Mouse (Mus musculus) stomach, embryonic 16.5 days (tissue): ENCODE data around the gene Zfp513. TPM values are rescaled to one million over a fixed set of nuclear protein-coding genes. Genes with fewer than 3 reads are reported as not detected.

ENCODE experiments used
- ATAC-seq: fragments of 200-750 bp; cut with Nextera tagmentation; 2 replicates; pipeline ENCODE4 v1.8.0; 2017; ENCODE audit warnings: moderate number of reproducible peaks, moderate TSS enrichment; ENCODE audit not compliant: insufficient read depth, low FRiP score
- H3K27ac ChIP-seq: fragments of 300-500 bp; sonication (generic); 2 replicates; pipeline ENCODE4 v1.5.1; 2014; ENCODE audit warnings: low read length
- H3K27me3 ChIP-seq: fragments of 300-500 bp; sonication (generic); 2 replicates; pipeline ENCODE4 v1.6.1; 2014; ENCODE audit warnings: low read length, control low read depth, mixed read lengths; ENCODE audit not compliant: control insufficient read depth, insufficient read depth
- H3K36me3 ChIP-seq: fragments of 300-500 bp; sonication (generic); 2 replicates; pipeline ENCODE4 v1.6.1; 2014; ENCODE audit warnings: low read length; ENCODE audit not compliant: control insufficient read depth, insufficient read depth
- H3K4me1 ChIP-seq: fragments of 300-500 bp; sonication (generic); 2 replicates; pipeline ENCODE4 v1.6.1; 2014; ENCODE audit warnings: low read length, control low read depth, mixed read lengths; ENCODE audit not compliant: control insufficient read depth, insufficient read depth
- H3K4me2 ChIP-seq: fragments of 300-500 bp; sonication (generic); 2 replicates; pipeline ENCODE4 v1.6.1; 2014; ENCODE audit warnings: low read depth, low read length, mixed read lengths
- H3K4me3 ChIP-seq: fragments of 300-500 bp; sonication (generic); replicated peaks from 2 replicates; pipeline ENCODE4 v1.5.1; 2014; ENCODE audit warnings: mild to moderate bottlenecking, low read length
- H3K9ac ChIP-seq: fragments of 300-500 bp; sonication (generic); 2 replicates; pipeline ENCODE4 v1.6.1; 2014; ENCODE audit warnings: low read length
- H3K9me3 ChIP-seq: fragments of 300-500 bp; sonication (generic); replicated peaks from 2 replicates; pipeline ENCODE4 v1.6.1; 2016; ENCODE audit warnings: low read length, control low read depth; ENCODE audit not compliant: control insufficient read depth
- WGBS: fragments of 180-500 bp; shearing (Covaris S2); extraction: QIAGEN DNeasy Blood & Tissue Kit; methylation state at CpG from one replicate; pipeline ENCODE4 v1.1.7; 2014; 5-methylcytosine and 5-hydroxymethylcytosine counted together
- polyA plus RNA-seq: library from polyadenylated mRNA; unstranded; fragments of >200 nt; fragmentation: Nextera tagmentation; extraction: Ambion mirVana; gene quantifications from 2 replicates; pipeline ENCODE4 v1.2.1, GENCODE M21; 2015

Zfp513 gene
- polyA plus RNA-seq, 1 experiment from 2014 or later, result 5.2 TPM

- no peak for ATAC-seq
- peaks cover 20% of the 10 kb centered on the region for H3K36me3 ChIP-seq
- H3K27ac ChIP-seq, result peak overlapping the region; percentile 89
- WGBS, result 90% methylated on average over 7 of the region's 7 CpGs
- 0 out of 2 replicates have a peak, but pooled peaks cover 5% of the 10 kb centered on the region for H3K9me3 ChIP-seq
- H3K4me2 ChIP-seq, result peak overlapping the region; percentile 90
- peaks cover 12% of the 10 kb centered on the region for H3K4me1 ChIP-seq
- H3K4me3 ChIP-seq, result peak overlapping the region; percentile 80
- H3K27me3 ChIP-seq, result no peaks in the 10 kb centered on the region
- H3K9ac ChIP-seq, result peak overlapping the region; percentile 81
Observed at GRCm38 (mm10) chr5:31202933-31203332, 830 bp upstream of the Zfp513 start.

GRCm38 (mm10) chr5:31201042-31201741 is 911 bp downstream of the Zfp513 start:
- WGBS, result 14% methylated on average over 13 of the region's 13 CpGs
- Histone ChIP-seq H3K9ac (peak overlapping the region; percentile 90), H3K9me3 (0 out of 2 replicates have a peak, but pooled peaks cover 5% of the 10 kb centered on the region), H3K4me1 (peaks cover 12% of the 10 kb centered on the region), H3K36me3 (peaks cover 33% of the 10 kb centered on the region), H3K27me3 (no peaks in the 10 kb centered on the region), H3K4me2 (peak overlapping the region; percentile 78), H3K4me3 (peak overlapping the region; percentile 80), H3K27ac (peak overlapping the region; percentile 83)
- ATAC-seq, result no peak

GRCm38 (mm10) chr5:31200327-31200768 is 1.8 kb downstream of the Zfp513 start:
- 88% methylated on average over 27 of the region's 27 CpGs for WGBS
- Histone ChIP-seq H3K4me2 (0 out of 2 replicates have a peak overlapping the region, but pooled peaks have one; percentile 78), H3K9ac (no peak overlapping the region), H3K4me3 (no peak overlapping the region), H3K27me3 (no peaks in the 10 kb centered on the region), H3K9me3 (0 out of 2 replicates have a peak, but pooled peaks cover 5% of the 10 kb centered on the region), H3K36me3 (peaks cover 39% of the 10 kb centered on the region), H3K4me1 (peaks cover 12% of the 10 kb centered on the region), H3K27ac (no peak overlapping the region)
- ATAC-seq, result no peak

- Histone ChIP-seq H3K27ac (no peak overlapping the region), H3K27me3 (no peaks in the 10 kb centered on the region), H3K4me2 (no peak overlapping the region), H3K36me3 (peaks cover 39% of the 10 kb centered on the region), H3K4me1 (peaks cover 12% of the 10 kb centered on the region), H3K4me3 (no peak overlapping the region), H3K9me3 (0 out of 2 replicates have a peak, but pooled peaks cover 5% of the 10 kb centered on the region), H3K9ac (no peak overlapping the region)
- no peak for ATAC-seq
- 78% methylated on average over 9 of the region's 9 CpGs for whole genome bisulfite sequencing
Observed at GRCm38 (mm10) chr5:31199893-31200292, 2.2 kb downstream of the Zfp513 start.

GRCm38 (mm10) chr5:31199321-31199892 is 2.7 kb downstream of the Zfp513 start:
- 0 out of 2 replicates have a peak, but pooled peaks cover 5% of the 10 kb centered on the region for H3K9me3 ChIP-seq
- peaks cover 16% of the 10 kb centered on the region for H3K4me1 ChIP-seq
- H3K9ac ChIP-seq, result no peak overlapping the region
- H3K27me3 ChIP-seq, result no peaks in the 10 kb centered on the region
- ATAC-seq, result no peak
- no peak overlapping the region for H3K27ac ChIP-seq
- no peak overlapping the region for H3K4me3 ChIP-seq
- H3K4me2 ChIP-seq, result no peak overlapping the region
- 89% methylated on average over 19 of the region's 19 CpGs for WGBS
- H3K36me3 ChIP-seq, result peaks cover 39% of the 10 kb centered on the region

- H3K27me3 ChIP-seq, result no peaks in the 10 kb centered on the region
- 0 out of 2 replicates have a peak, but pooled peaks cover 5% of the 10 kb centered on the region for H3K9me3 ChIP-seq
- no peak for ATAC-seq
- H3K4me3 ChIP-seq, result no peak overlapping the region
- no peak overlapping the region for H3K4me2 ChIP-seq
- H3K9ac ChIP-seq, result no peak overlapping the region
- WGBS, result 81% methylated on average over 5 of the region's 5 CpGs
- H3K4me1 ChIP-seq, result peaks cover 22% of the 10 kb centered on the region
- no peak overlapping the region for H3K27ac ChIP-seq
- peaks cover 39% of the 10 kb centered on the region for H3K36me3 ChIP-seq
Observed at GRCm38 (mm10) chr5:31198616-31199320, 3.3 kb downstream of the Zfp513 start.

- no peaks in the 10 kb centered on the region for H3K27me3 ChIP-seq
- ATAC-seq, result no peak
- no peak overlapping the region for H3K4me3 ChIP-seq
- H3K27ac ChIP-seq, result no peak overlapping the region
- 0 out of 2 replicates have a peak, but pooled peaks cover 5% of the 10 kb centered on the region for H3K9me3 ChIP-seq
- WGBS, result 81% methylated on average over 9 of the region's 9 CpGs
- peaks cover 39% of the 10 kb centered on the region for H3K36me3 ChIP-seq
- no peak overlapping the region for H3K9ac ChIP-seq
- peaks cover 23% of the 10 kb centered on the region for H3K4me1 ChIP-seq
- no peak overlapping the region for H3K4me2 ChIP-seq
Observed at GRCm38 (mm10) chr5:31198170-31198569, 3.9 kb downstream of the Zfp513 start.

GRCm38 (mm10) chr5:31197072-31197471 is 5.0 kb downstream of the Zfp513 start:
- Histone ChIP-seq H3K36me3 (peaks cover 39% of the 10 kb centered on the region), H3K4me1 (peaks cover 18% of the 10 kb centered on the region), H3K9me3 (0 out of 2 replicates have a peak, but pooled peaks cover 5% of the 10 kb centered on the region), H3K9ac (no peak overlapping the region), H3K27ac (no peak overlapping the region), H3K4me3 (no peak overlapping the region), H3K4me2 (no peak overlapping the region), H3K27me3 (no peaks in the 10 kb centered on the region)
- ATAC-seq, result no peak
- 92% methylated on average over 12 of the region's 12 CpGs for WGBS
